Mouse (Mus musculus): ENCODE data around the gene Dennd1b. TPM values are rescaled to one million over a fixed set of nuclear protein-coding genes. Genes with fewer than 3 reads are reported as not detected.

Dennd1b gene
- polyA plus RNA-seq, 1 experiment from 2014 or later: 14.3 TPM

GRCm38 (mm10) chr1:139223804-139224203 lies 260.6 kb downstream of the Dennd1b start:
- no peaks in the 10 kb centered on the region for H3K9me3 ChIP-seq (replicated peaks; ENCODE audit: control insufficient read depth, low read length)
- ATAC-seq (replicated peaks; ENCODE audit: insufficient number of reproducible peaks, low FRiP score, low TSS enrichment): no peak
- no peak overlapping the region for H3K9ac ChIP-seq (ENCODE audit: low read depth, low read length)
- H3K27ac ChIP-seq (ENCODE audit: low read depth, low read length): no peak overlapping the region
- no peak overlapping the region for H3K4me3 ChIP-seq (ENCODE audit: low read depth, low read length)
- WGBS (ENCODE audit: insufficient replicate concordance): 64% methylated on average over 4 of the region's 4 CpGs
- H3K4me1 ChIP-seq (ENCODE audit: control insufficient read depth, insufficient read depth, low read length): no peaks in the 10 kb centered on the region
- no peaks in the 10 kb centered on the region for H3K27me3 ChIP-seq (ENCODE audit: control insufficient read depth, insufficient read depth, low read length)
- H3K4me2 ChIP-seq: no peak overlapping the region
- H3K36me3 ChIP-seq (ENCODE audit: control insufficient read depth, insufficient read depth, low read length): no peaks in the 10 kb centered on the region

DNA sequence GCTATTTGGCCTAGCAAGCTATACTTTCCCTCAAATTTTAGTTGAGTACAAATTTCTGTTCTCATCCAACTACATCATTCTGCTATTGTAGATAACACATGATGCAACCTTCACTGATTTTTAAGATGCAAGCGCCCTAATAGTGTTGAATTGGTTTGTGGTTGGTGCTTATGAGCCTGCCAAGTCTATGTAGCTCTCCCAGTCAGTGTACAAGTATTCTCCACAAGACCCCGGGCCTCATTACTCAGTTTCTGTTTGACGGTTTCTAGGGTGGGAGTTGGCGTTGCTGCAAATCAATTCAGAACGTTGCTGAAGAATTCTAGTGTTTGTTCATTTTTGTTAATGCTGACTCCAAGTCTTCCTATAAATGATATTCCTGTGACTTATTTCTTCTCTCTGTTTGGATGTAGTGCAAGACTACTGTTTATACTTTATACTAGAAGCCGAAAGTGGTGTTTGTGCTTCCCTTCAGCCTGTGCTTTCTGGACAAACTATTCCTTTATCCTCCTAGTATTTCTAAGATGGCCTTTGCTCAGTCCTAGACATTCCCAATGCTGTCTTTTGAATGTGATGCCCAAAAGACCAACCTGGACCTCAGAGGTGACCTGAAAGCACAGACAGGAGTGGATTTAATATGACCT lies 261.2 kb downstream of the Dennd1b start:
- Histone ChIP-seq H3K4me3 (ENCODE audit: low read depth, low read length) (no peak overlapping the region), H3K36me3 (ENCODE audit: control insufficient read depth, insufficient read depth, low read length) (no peaks in the 10 kb centered on the region), H3K27ac (ENCODE audit: low read depth, low read length) (no peak overlapping the region), H3K9ac (ENCODE audit: low read depth, low read length) (no peak overlapping the region), H3K9me3 (replicated peaks; ENCODE audit: control insufficient read depth, low read length) (no peaks in the 10 kb centered on the region), H3K27me3 (ENCODE audit: control insufficient read depth, insufficient read depth, low read length) (no peaks in the 10 kb centered on the region), H3K4me2 (no peak overlapping the region), H3K4me1 (ENCODE audit: control insufficient read depth, insufficient read depth, low read length) (no peaks in the 10 kb centered on the region)
- ATAC-seq (replicated peaks; ENCODE audit: insufficient number of reproducible peaks, low FRiP score, low TSS enrichment): no peak
- 85% methylated on average over 6 of the region's 6 CpGs for WGBS (ENCODE audit: insufficient replicate concordance)

Other genes starting within 250 kb of the Dennd1b start
- 2.0 and 2.5 TPM in 2 replicates for gene Lhx9, start 114.9 kb upstream of the Dennd1b start, polyA plus RNA-seq (2014; fragmentation: Nextera tagmentation; extraction: Ambion mirVana)
- 27.4 and 28.1 TPM in 2 replicates for gene 2310009B15Rik, start 106.6 kb upstream of the Dennd1b start, polyA plus RNA-seq (2014; fragmentation: Nextera tagmentation; extraction: Ambion mirVana)